Mouse (Mus musculus) hindbrain, embryonic 16.5 days (tissue): Measurements from ENCODE around the gene Slc16a10. TPM values are rescaled to one million over a fixed set of nuclear protein-coding genes. Genes with fewer than 3 reads are reported as not detected.

Experiments used
- ATAC-seq: fragments of 200-750 bp; cut with Nextera tagmentation; 2 replicates; pipeline ENCODE4 v1.8.0; 2017; ENCODE audit warnings: moderate TSS enrichment, moderate library complexity
- H3K27ac ChIP-seq: fragments of 300-500 bp; sonication (generic); 2 replicates; pipeline ENCODE4 v1.5.1; 2014; ENCODE audit warnings: low read depth, mild to moderate bottlenecking, control low read depth, low read length, moderate library complexity
- H3K27me3 ChIP-seq: fragments of 300-500 bp; sonication (generic); replicated peaks from 2 replicates; pipeline ENCODE4 v1.6.1; 2014; ENCODE audit warnings: low read length; ENCODE audit not compliant: control insufficient read depth, insufficient read depth
- H3K36me3 ChIP-seq: fragments of 300-500 bp; sonication (generic); 2 replicates; pipeline ENCODE4 v1.6.1; 2014; ENCODE audit warnings: mild to moderate bottlenecking, low read length, moderate library complexity, mixed read lengths; ENCODE audit not compliant: control insufficient read depth, insufficient read depth
- H3K4me1 ChIP-seq: fragments of 300-500 bp; sonication (generic); 2 replicates; pipeline ENCODE4 v1.6.1; 2014; ENCODE audit warnings: low read depth, low read length; ENCODE audit not compliant: control insufficient read depth, insufficient read depth
- H3K4me2 ChIP-seq: fragments of 300-500 bp; sonication (generic); 2 replicates; pipeline ENCODE4 v1.6.1; 2014; ENCODE audit warnings: mild to moderate bottlenecking, low read length, control low read depth, moderate library complexity
- H3K4me3 ChIP-seq: fragments of 300-500 bp; sonication (generic); 2 replicates; pipeline ENCODE4 v1.5.1; 2014; ENCODE audit warnings: mild to moderate bottlenecking, low read length, control low read depth, moderate library complexity
- H3K9ac ChIP-seq: fragments of 300-500 bp; sonication (generic); 2 replicates; pipeline ENCODE4 v1.6.1; 2014; ENCODE audit warnings: low read depth, mild to moderate bottlenecking, control low read depth, low read length, moderate library complexity
- H3K9me3 ChIP-seq: fragments of 300-500 bp; sonication (generic); 2 replicates; pipeline ENCODE4 v1.6.1; 2014; ENCODE audit warnings: mild to moderate bottlenecking, low read length, moderate library complexity; ENCODE audit not compliant: control insufficient read depth
- WGBS: fragments of 180-500 bp; shearing (Covaris S2); extraction: QIAGEN DNeasy Blood & Tissue Kit; methylation state at CpG from one replicate; pipeline ENCODE4 v1.1.7; 2014; 5-methylcytosine and 5-hydroxymethylcytosine counted together
- polyA plus RNA-seq: library from polyadenylated mRNA; unstranded; fragments of >200 nt; fragmentation: Nextera tagmentation; extraction: Ambion mirVana; gene quantifications from 2 replicates; pipeline ENCODE4 v1.2.1, GENCODE M21; 2015

The Slc16a10 gene
- polyA plus RNA-seq, 1 experiment from 2014 or later = 6.1 TPM

- Histone ChIP-seq H3K4me1 (no peaks in the 10 kb centered on the region; the same call in 1 of the 2 replicates), H3K27ac (no peak overlapping the region), H3K27me3 (no peaks in the 10 kb centered on the region), H3K9ac (no peak overlapping the region), H3K9me3 (no peaks in the 10 kb centered on the region), H3K36me3 (no peaks in the 10 kb centered on the region), H3K4me3 (no peak overlapping the region), H3K4me2 (no peak overlapping the region)
- WGBS = 50% methylated on average over 5 of the region's 5 CpGs
- no peak for ATAC-seq
These were observed 38.3 kb downstream of the Slc16a10 start for GRCm38 (mm10) chr10:40103790-40104189.

GRCm38 (mm10) chr10:40102986-40103385 lies 39.1 kb downstream of the Slc16a10 start:
- H3K4me2 ChIP-seq = no peak overlapping the region
- no peak overlapping the region for H3K27ac ChIP-seq
- H3K9ac ChIP-seq = no peak overlapping the region
- no peak for ATAC-seq
- no peaks in the 10 kb centered on the region for H3K9me3 ChIP-seq
- H3K4me3 ChIP-seq = no peak overlapping the region
- no peaks in the 10 kb centered on the region for H3K27me3 ChIP-seq
- H3K4me1 ChIP-seq = no peaks in the 10 kb centered on the region; the same call in 1 of the 2 replicates
- no peaks in the 10 kb centered on the region for H3K36me3 ChIP-seq
- WGBS = 59% methylated on average over 8 of the region's 8 CpGs

- no peaks in the 10 kb centered on the region for H3K9me3 ChIP-seq
- ATAC-seq = no peak
- 51% methylated on average over 3 of the region's 3 CpGs for WGBS
- H3K4me2 ChIP-seq = no peak overlapping the region
- H3K4me3 ChIP-seq = no peak overlapping the region
- no peaks in the 10 kb centered on the region for H3K27me3 ChIP-seq
- H3K9ac ChIP-seq = no peak overlapping the region
- H3K36me3 ChIP-seq = no peaks in the 10 kb centered on the region
- no peak overlapping the region for H3K27ac ChIP-seq
- H3K4me1 ChIP-seq = no peaks in the 10 kb centered on the region; the same call in 1 of the 2 replicates
These were observed 39.9 kb downstream of the Slc16a10 start for GRCm38 (mm10) chr10:40102166-40102565.

GRCm38 (mm10) chr10:40098441-40098840 lies 43.6 kb downstream of the Slc16a10 start:
- Histone ChIP-seq H3K36me3 (no peaks in the 10 kb centered on the region), H3K27me3 (no peaks in the 10 kb centered on the region), H3K4me2 (no peak overlapping the region), H3K9ac (no peak overlapping the region), H3K9me3 (no peaks in the 10 kb centered on the region), H3K4me1 (no peaks in the 10 kb centered on the region; the same call in 1 of the 2 replicates), H3K27ac (no peak overlapping the region), H3K4me3 (no peak overlapping the region)
- 89% methylated on average over 1 of the region's 1 CpGs for WGBS
- no peak for ATAC-seq

- 68% methylated on average over 4 of the region's 4 CpGs for WGBS
These were observed 44.5 kb downstream of the Slc16a10 start for GRCm38 (mm10) chr10:40097519-40097918.

GRCm38 (mm10) chr10:40094752-40095151 lies 47.3 kb downstream of the Slc16a10 start:
- H3K27me3 ChIP-seq = no peaks in the 10 kb centered on the region
- H3K4me2 ChIP-seq = no peak overlapping the region
- no peak for ATAC-seq

More at GRCm38 (mm10) chr10:40097519-40097918, 44.5 kb downstream of the Slc16a10 start:
- Histone ChIP-seq H3K4me2 (no peak overlapping the region), H3K27ac (no peak overlapping the region), H3K9me3 (no peaks in the 10 kb centered on the region), H3K27me3 (no peaks in the 10 kb centered on the region), H3K4me3 (no peak overlapping the region), H3K36me3 (no peaks in the 10 kb centered on the region), H3K9ac (no peak overlapping the region), H3K4me1 (no peaks in the 10 kb centered on the region)
- no peak for ATAC-seq

GRCm38 (mm10) chr10:40093526-40093925 lies 48.5 kb downstream of the Slc16a10 start:
- Histone ChIP-seq H3K36me3 (no peaks in the 10 kb centered on the region), H3K9ac (no peak overlapping the region), H3K9me3 (no peaks in the 10 kb centered on the region), H3K4me2 (no peak overlapping the region), H3K4me1 (no peaks in the 10 kb centered on the region), H3K27ac (no peak overlapping the region), H3K27me3 (no peaks in the 10 kb centered on the region), H3K4me3 (no peak overlapping the region)
- no peak for ATAC-seq

More at GRCm38 (mm10) chr10:40094752-40095151, 47.3 kb downstream of the Slc16a10 start:
- Histone ChIP-seq H3K36me3 (no peaks in the 10 kb centered on the region), H3K4me1 (no peaks in the 10 kb centered on the region), H3K27ac (no peak overlapping the region), H3K9ac (no peak overlapping the region), H3K4me3 (no peak overlapping the region), H3K9me3 (no peaks in the 10 kb centered on the region)
- 89% methylated on average over 2 of the region's 2 CpGs for WGBS

- Histone ChIP-seq H3K4me3 (no peak overlapping the region), H3K9ac (no peak overlapping the region), H3K4me2 (no peak overlapping the region), H3K36me3 (no peaks in the 10 kb centered on the region), H3K27ac (no peak overlapping the region), H3K9me3 (no peaks in the 10 kb centered on the region), H3K27me3 (no peaks in the 10 kb centered on the region), H3K4me1 (no peaks in the 10 kb centered on the region)
- ATAC-seq = no peak
- WGBS = 93% methylated on average over 2 of the region's 2 CpGs
These were observed 50.6 kb downstream of the Slc16a10 start for GRCm38 (mm10) chr10:40091455-40091854.

- ATAC-seq = no peak
- WGBS = 85% methylated on average over 11 of the region's 11 CpGs
These were observed 51.3 kb downstream of the Slc16a10 start for GRCm38 (mm10) chr10:40090504-40091428.

More at GRCm38 (mm10) chr10:40090504-40091428, 51.3 kb downstream of the Slc16a10 start:
- no peak overlapping the region for H3K9ac ChIP-seq
- no peaks in the 10 kb centered on the region for H3K4me1 ChIP-seq
- H3K36me3 ChIP-seq = no peaks in the 10 kb centered on the region
- no peak overlapping the region for H3K4me3 ChIP-seq
- no peaks in the 10 kb centered on the region for H3K9me3 ChIP-seq
- H3K4me2 ChIP-seq = no peak overlapping the region
- no peaks in the 10 kb centered on the region for H3K27me3 ChIP-seq
- no peak overlapping the region for H3K27ac ChIP-seq
